Mouse (Mus musculus) testis, adult 2 months (tissue): ENCODE data around the gene Lypd5.

ENCODE experiments used
- CTCF ChIP-seq: fragments of 200-500 bp; IDR thresholded peaks from 2 replicates; pipeline ENCODE4 v1.5.1; 2012; ENCODE audit warnings: low read depth, mild to moderate bottlenecking, inconsistent platforms, low read length, moderate library complexity; ENCODE audit not compliant: control insufficient read depth, insufficient read depth, insufficient replicate concordance
- POLR2A ChIP-seq: fragments of 200-500 bp; IDR thresholded peaks from 2 replicates; pipeline ENCODE4 v1.6.1; 2012; ENCODE audit warnings: low read depth, mild to moderate bottlenecking, inconsistent platforms, low read length, moderate library complexity; ENCODE audit not compliant: control insufficient read depth

GRCm38 (mm10) chr7:24361001-24361400 is 12.0 kb downstream of the Lypd5 start:
- TF ChIP-seq CTCF = peak; percentile 53; the same call in 1 of the 2 replicates
- TF ChIP-seq POLR2A = no peak
